Mouse (Mus musculus) heart, postnatal 10 days (tissue): ENCODE measurements at regions not wholly inside any gene's neighbourhood (a gene's known extent, or its start where the extent isn't known, plus 50 kb on each side); places are given as distances from the start of the nearest gene placed in this dataset.
A peak's percentile ranks its signal among the peaks of the same experiment; 100 is the strongest.

Experiments
- DNase-seq, 2 experiments: peaks; one replicate each; pipeline ENCODE4 v3.0.0; 2021
- intact Hi-C: fragments of 180-260 bp; cut with DNase I; formaldehyde crosslinking; loops from one replicate; pipeline ENCODE4 v1.15.1; 2025

DNA sequence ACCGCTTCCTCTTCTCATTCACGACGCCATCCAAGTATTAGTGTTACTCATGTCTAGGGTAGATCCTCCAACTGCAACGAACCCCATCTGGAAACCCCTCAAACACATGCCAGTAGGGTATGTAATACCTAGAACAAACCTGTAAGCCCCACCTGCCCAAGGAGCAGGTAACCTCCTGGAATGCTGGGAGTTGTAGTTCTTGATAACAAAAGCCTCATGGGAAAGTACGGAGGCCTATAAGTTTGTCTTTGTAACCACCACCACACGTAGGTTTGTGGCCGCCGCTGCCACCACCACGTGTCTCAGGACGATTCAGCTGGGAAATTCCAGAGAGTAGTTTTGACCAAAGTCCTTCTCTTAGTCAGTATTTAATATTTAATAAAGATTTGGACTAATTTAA, 107.4 kb upstream of the Unc5b start:
- no peak for DNase-seq
- intact Hi-C loops: no loop called here

DNA sequence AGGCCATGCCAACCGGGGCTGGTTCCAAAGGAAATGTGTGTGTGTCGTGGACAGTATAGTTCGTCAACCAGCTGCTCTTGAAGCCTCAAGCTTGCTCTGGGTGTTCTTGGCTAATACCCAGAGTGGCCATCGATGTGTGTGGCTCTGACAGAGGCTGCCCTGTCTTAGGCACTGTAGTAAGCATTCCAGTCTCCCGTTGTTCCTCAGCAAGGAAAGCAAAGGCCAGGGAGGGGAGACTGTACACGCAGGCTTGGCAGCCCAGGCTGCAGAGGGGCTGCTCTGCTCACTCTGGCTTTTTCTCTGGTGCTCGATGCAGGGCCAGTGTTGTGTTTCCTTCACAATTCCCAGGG, 106.1 kb upstream of the Unc5b start:
- DNase-seq: no peak
- intact Hi-C loops: no loop called here

DNA sequence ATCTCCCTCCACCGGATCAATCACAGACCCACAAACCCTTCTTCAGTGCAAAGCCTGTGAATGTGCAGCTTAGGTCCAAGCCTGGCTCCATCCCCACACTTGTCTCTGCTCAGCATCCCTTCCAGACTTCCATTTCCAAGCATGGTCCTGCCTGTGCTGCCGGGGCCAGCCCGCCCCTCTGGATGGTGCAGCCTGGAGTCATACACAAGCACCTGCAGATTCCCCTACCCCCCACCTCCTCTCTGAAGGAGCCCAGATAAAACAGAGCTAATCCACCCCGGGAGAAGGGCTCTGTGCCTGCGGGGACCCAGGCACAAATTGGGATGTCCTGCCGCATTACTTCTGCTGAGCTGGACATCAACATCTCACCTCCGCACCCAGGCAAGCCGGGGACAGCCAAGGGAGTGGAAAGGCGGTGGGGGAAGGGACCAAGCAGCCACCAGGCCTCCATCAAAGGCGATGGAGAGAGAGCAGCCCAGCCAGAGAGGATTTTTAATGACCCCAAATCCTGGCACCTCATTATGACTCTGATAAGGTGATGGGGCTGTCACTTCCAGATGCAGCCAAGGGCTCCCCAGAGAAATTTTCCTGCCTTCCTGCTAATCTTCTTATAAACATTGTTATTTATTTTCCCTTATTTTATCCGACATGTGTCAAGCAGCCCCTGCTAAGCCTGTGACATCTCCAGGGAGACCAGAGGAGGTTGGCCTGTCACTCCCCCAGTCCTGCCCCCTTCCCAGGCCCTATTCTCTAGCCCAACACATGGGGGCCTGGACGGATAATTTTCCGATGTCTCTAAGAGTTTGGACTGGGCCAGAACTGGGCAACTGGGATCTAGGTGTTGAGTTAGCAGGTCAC, 105.5 kb upstream of the Unc5b start:
- no peak for DNase-seq
- intact Hi-C loops: no loop called here

DNA sequence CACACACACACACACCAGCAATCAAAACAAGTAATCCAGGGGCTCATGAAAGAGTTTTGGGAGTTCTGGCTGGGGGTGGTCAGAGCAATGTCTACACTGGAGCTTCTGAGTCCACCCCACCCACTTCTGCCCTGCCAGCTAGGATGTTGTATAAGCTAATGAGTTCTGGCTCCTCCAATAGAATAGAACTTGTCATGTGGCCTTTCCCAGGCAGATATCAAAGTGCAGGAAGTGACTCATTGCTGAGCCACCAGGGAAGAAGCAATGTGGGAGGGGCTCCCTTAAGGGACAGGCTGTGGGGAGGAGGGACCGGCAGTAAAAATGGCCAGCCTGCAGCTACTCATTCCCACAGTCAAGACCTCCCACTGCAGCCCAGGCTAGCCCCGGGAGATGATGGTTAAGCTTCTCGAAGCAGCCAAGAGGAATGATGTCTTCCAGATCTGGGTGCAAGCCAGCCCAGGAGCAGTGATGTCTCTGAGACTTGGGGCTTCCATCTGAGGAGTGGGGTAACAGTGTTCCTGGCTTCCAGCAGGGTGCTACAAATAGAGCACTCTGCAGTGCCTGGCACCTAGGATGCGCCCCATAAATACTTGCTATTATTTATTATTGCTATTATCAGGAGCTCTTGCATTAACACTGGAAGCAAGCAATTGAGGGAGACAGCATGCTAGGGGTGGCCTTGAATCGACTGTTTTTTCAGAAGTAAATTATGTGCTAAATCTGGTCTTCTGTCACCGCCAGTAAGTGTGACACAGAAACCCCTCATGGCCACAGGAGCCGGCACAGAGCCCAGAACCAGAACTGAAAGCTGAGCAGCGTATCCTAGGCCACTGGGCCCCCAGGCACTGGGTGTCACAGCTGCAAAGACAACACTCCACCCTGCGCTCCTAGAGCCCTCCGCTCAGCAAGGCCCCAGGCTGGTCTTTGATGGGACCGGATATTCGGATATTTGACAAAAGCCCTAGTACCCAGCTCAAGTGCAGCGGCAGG, 103.2 kb upstream of the Unc5b start:
- DNase-seq: peak; percentile 71 to 74
- intact Hi-C loops: loop anchor here (5.0 kb wide), 1 partner anchor 97 kb away; no protein-coding TSS in a partner anchor

DNA sequence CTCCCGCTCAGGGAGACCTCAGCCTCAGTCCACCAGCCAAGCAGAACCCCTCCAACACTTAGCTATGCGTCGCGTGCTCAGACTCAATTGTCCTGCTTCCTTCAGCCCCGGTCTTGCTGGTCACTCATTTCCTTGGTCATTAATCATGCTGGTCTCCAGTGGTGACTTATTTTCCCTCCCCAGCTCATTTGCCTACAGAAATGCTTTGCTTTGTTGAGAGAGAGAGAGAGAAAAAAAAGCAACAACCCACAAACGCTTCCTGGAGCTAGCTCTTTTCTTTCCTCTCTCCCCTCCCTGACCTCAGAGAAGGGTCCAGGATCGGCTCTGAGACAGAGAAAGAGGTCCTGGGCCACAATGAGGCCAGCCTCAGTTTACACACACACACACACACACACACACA, 102.5 kb upstream of the Unc5b start:
- DNase-seq: no peak
- intact Hi-C loops: loop anchor here (5.0 kb wide), 1 partner anchor 97 kb away; no protein-coding TSS in a partner anchor

DNA sequence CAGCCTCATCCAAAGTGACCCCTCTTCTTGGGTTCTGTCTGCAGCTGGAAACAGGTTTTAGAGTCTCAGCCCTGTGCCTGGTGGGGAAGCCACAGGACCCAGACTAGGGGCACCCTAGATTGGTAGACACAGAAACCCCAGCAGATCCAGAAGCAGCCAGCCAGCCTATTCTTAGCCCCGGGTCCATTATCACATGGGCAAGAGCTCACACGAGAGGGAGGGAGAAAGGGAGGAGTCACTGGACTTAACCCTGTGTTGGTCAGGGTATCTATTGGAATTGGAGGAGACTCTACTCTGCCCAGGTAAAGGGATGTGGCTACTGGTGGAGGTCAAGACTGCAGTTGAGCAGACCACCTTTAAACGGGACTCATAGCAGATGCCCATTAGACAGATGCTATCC, 101.5 kb upstream of the Unc5b start:
- intact Hi-C loops: loop anchor here (5.0 kb wide), 1 partner anchor 96 kb away; no protein-coding TSS in a partner anchor
- DNase-seq: peak in 1 of 2 experiments; percentile 45

DNA sequence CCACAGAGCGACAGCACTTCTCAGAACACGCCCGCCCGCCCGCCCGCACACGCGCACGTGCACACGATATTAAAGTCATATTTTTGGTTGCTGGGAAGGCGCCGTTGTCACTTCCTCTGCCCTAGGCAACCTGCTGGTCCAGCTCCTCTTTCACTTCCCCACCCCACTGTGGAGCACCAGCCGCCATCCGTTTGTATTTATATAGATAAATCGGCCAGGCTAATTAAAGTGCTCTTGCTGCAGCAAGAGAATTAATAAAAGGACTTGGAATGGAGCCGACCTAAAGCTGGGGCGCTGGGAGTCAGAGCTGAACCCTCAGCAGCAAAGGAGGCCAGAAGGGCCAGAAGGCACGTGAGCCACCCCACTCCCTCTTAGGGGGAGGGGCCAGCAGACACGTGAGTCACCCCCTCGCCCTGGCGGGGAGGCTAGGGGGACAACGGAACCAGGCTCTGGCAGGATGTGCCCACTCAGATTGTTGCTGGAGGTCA, 100.6 kb upstream of the Unc5b start:
- no peak for DNase-seq
- intact Hi-C loops: loop anchor here (5.0 kb wide), 1 partner anchor 95 kb away; no protein-coding TSS in a partner anchor

DNA sequence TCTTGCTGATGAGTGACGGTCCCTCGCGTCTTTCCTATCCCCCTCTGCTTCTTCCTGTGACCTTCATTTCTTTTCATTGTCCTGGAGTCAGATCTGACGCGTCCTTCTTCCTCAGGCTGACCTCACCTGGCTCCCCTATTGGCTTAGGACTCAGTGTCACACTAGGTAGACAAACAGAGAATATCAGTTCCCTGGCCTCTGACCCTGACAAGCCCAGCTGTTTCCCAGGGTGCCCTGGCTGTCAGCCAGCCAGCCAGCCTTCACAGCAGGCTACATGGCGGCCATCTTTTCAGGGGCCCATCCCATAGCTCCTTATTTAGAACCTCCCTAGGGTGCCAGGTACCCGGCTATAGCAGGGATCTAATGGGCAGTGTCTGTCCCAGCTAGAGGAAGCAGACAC, 97.3 kb upstream of the Unc5b start:
- intact Hi-C loops: no loop called here
- no peak for DNase-seq

DNA sequence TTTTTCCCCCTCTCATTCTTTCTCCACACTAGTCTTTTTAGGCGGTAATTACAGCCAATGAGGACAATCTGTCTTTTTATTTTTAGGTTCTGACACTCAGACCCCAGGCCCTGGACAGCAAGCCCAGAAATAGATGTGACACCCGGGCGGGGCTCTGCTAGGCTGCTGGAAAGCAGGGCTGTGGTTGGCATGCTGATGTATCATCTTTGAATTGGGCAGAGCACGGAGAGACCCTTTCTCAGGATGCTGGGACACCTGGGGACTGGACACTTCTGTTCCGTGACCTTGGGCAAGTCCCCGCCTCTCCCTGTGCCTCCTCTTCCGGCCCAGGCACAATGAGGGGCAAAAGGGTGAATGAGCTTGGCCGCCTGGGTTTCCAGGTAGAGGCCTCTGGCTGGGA, 96.8 kb upstream of the Unc5b start:
- intact Hi-C loops: no loop called here
- DNase-seq: no peak

DNA sequence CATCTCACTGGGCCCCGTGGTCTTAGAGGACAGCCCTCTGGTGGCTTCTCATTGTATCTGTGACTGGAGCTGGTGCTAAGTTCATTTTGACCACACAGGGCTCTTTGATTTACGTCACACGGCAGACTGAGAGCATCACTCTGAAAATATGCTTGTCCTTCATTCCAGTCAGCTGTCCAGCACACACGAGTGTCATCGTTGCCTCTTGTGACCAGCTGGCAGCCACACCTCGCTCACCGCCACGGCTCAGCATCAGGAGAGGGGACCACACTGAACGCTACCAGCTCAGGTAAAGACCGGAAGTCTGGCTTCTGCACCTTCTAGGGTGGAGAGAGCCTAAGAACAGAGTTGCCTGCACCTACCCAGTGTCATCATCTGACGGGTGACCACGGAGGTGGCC, 95.3 kb upstream of the Unc5b start:
- no peak for DNase-seq

DNA sequence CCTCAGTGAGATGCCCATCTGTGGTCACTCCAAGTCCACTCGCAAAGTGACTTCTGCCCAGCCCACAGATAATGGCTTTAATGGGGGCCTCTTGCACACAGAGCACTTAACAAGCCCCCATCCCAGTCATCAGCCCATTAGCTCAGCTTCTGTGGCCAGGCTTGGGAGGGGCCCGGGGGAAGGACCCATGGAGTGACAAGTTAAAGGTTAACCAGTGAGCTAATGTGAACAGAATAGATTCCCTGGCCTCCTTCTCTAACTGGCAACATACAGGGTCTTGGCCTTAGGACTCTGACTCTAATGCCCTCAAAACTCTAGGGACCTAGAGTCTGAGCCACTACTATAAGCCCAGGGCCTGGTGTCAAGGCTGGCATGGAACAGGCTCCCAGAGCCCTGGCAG, 94.3 kb upstream of the Unc5b start:
- DNase-seq: no peak
- intact Hi-C loops: no loop called here

More for the DNA sequence above, 95.3 kb upstream of the Unc5b start:
- intact Hi-C loops: no loop called here

DNA sequence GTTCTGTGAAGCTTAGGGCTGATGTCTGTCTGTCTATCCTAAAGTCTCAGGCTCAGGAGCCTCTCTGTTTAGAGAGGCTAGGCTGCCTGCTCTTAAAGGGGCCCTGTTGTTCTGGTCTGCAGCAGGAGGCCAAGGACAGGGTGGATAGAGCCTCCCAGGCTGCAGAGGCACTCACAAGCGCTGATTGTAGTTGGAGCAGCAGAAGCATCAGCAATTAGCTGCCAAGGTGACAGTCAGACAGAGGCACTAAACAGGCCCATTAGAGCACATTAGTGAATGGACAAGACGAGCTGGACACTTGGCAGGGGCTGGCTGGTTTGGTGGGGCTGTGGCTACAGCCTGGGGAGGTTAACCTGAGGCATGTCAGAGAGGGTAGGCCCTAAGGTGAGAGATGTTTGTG, 93.8 kb upstream of the Unc5b start:
- DNase-seq: no peak
- intact Hi-C loops: no loop called here

DNA sequence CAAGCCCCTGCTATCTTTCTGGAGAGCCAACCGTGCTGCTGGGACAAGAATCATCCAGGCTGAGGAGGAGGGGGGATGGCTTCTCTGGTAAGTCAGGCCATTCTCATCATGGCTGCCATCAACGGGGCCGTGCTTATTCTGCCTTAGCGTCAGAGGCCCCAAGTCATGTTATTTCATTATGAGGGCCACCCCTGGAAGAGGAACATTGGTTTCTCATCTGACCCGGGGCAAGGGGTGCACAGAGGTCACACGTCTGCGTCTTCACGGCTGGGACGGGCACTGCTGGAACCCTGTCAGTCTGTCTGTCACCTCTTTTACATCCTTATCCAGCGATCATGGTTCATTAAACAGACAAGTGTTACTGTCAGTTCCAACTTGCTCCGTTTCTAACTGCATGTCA, 92.4 kb upstream of the Unc5b start:
- no peak for DNase-seq
- intact Hi-C loops: no loop called here

DNA sequence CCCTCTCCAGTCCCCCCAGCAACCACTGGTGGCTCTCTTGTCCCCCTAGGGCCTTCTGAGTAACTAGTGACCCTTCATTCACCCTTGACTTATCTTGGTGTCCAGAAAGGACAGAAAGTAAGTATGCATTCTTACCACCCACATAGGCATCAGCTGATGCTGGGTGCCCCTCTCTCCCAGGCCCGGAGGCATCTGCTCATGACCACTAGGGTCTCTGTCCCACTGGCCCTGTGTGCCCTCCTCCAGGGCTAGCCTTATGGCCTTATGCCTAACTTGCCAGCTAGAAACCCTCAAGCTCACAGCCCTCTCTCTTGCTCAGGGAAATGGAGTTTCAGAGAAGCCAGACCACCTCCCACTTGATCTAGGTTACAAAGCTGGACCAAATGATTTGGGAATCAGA, 89.2 kb upstream of the Unc5b start:
- no peak for DNase-seq
- intact Hi-C loops: no loop called here

DNA sequence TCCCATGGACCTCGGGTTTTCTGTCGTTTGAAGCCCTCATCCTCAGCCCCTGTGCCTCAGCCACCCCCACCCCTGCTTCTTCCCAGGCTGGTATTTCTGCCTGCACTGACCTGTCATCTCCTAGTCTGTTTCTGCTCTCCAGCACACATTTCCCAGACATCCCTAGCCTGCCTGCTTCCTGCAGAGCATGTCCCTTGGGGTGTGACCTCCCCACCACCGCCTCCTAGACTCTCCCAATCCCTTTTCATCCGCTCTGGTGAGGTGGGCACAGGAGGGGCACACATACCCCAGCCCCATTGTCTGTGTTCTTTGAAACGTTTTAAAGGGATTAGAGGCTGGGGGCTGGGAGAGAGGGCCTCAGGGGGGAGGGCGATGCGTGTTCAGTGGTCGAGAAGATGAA, 86.6 kb upstream of the Unc5b start:
- intact Hi-C loops: no loop called here
- DNase-seq: no peak

DNA sequence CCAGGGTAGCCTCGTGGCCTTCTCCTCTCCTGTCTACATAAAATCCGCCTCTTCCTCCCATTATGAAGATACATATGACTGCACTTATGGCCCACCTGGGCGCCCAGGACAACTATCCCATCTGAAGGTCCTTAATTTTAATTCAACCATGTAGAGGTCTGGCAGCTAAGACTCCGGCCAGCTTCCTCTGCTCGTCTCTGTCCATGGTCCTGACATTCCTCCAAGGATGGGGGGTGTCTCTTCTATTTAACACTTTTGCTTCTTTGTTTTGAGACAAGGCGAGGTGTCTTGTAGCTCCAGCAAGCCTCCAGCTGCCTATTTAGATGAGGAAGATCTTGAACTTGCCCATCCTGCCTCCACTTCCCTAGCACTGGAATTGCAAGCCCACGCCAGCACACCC, 83.0 kb upstream of the Unc5b start:
- intact Hi-C loops: no loop called here
- peak in 1 of 2 experiments; percentile 54 for DNase-seq

DNA sequence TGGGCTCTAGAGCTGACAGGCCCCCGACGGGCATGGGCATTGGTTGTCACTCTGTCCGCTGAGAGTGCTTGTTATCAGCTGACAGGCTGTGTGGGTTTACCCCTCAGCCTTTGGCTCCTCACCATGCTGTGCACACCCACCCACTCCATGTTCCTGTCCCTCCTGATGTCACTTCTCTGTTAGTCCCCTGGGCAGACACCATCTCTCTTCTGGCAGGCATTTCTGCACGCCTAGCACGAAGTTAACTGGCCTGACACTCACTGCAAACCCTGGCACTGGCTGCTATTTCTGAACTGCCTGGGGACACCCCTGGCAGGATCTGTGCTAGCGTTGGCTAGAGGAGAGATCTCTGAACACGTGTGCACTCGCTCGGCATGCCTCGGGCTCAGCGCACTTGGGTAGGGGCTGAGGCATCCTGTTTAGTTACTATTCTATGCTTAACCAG, 82.1 kb upstream of the Unc5b start:
- intact Hi-C loops: no loop called here
- DNase-seq: peak; percentile 64 to 75

DNA sequence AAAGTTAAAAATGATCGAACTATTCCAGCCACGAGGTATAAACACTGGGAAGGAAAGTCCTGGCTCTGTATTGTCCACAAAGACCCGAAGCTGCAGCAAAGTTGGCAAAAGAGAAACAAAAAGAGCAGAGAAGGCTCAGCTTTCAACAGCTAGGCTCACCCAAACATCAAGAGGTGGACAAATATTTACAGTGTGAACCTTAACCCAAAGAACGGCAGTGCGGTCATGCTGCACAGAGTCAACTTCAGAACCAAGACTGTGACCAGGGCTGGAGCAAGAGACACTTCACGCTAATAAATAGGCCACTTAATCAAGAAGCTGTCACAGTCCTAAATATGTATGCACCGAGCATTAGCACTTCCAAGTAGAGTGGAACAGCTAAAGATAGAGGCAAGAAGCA, 73.0 kb upstream of the Unc5b start:
- intact Hi-C loops: no loop called here
- DNase-seq: no peak

DNA sequence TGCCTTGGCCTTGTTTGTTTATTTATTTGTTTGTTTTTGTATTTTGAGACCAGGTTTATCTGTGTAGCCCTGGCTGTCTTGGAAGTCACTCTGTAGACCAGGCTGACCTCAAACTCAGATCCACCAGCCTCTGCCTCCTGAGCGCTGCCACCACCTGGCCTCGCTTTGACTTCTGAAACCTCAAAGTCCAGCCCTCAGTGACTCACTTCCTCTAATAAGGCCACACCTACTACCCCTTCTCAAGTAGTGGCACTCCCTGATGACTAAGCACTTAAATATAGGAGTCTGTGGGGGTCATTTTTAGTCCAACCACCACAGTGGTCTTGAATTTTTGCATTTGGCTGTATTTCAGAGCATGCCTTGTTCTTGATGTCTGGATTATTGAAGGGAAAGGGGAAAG, 69.6 kb upstream of the Unc5b start:
- intact Hi-C loops: no loop called here
- DNase-seq: no peak

DNA sequence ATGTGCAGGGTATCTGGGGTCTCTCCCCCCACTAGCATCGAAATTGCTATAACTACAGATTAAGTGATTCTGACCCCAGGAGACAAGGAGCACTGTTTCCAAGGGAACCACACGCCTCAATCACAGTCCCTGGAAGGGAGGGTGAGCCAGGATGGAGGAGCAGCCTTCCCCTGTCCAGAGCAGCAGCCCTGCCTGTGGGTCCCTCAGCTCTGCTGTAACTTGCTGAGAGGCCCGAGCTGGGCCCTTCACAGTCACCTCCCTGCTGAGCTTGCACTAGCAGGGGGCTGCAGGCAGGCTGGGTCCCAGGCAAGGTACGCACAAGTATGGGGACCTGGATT, 62.4 kb upstream of the Unc5b start:
- intact Hi-C loops: no loop called here
- no peak for DNase-seq

DNA sequence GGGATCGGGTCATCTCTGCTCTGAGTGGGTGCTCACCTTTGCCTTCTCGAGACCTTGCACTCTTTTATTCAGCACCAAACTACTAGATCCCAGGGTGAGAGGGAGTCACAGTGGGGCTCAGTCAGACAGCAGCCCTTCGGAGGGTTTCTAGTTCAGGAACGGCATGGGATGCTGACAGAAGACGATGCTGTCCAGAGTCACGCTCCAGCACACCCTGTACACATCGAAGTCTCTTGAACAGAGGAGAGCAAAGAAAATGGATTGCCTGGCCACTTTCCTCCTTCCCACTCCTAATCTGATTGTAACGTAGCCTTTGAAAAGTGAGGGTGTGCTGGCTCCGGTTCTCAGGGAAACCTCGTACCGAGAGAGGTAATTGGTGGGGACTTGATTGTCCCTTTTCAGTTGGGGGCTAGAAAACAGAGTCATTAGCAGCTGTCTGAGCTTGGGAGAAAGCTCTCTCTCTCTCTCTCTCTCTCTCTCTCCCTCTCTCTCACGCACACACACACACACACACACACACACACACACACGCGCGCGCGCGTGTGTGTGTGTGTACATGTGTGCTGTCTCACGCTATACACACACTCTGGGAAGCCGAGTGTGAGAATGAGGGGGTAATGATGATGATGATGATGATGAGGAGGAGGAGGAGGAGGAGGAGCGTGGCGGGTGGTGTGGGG, 61.9 kb upstream of the Unc5b start:
- no peak for DNase-seq
- intact Hi-C loops: no loop called here
